Mouse (Mus musculus): ENCODE data around the gene Pald1. TPM values are rescaled to one million over a fixed set of nuclear protein-coding genes. Genes with fewer than 3 reads are reported as not detected.

The Pald1 gene
- polyA plus RNA-seq, 1 experiment from 2014 or later: 5.7 TPM

DNA sequence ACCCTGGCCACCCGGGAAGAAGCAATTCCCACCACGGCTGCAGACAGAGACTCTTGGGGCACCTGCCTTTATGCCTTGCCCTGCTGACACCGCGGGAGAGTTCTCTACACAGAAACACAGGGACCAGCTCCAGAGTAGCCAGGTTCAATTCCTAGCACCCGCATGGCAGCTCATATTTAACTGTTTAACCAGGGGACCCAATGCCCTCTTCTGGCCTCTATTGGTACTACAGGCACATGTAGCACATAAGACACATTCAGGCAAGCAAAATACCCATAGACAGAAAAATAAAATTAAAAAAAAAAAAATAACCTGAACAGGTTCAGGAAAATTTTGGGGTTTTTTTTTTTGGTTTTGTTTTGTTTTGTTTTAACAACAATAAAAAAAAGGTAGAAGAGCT is 27.2 kb downstream of the Pald1 start:
- DNase-seq (ENCODE audit: low spot score) (no peak), ATAC-seq (ENCODE audit: low FRiP score, low TSS enrichment) (no peak)
- TF ChIP-seq CTCF (IDR thresholded peaks at IDR 0.05; ENCODE audit: low read depth) (peak; percentile 55), EP300 (optimal IDR thresholded peaks at IDR 0.05) (no peak)

GRCm38 (mm10) chr10:61355611-61356010 is 27.7 kb downstream of the Pald1 start:
- H3K9me3 ChIP-seq (ENCODE audit: control insufficient read depth, low read length): no peaks in the 10 kb centered on the region
- no peaks in the 10 kb centered on the region for H3K27me3 ChIP-seq (ENCODE audit: control insufficient read depth, insufficient read depth, low read length)
- H3K4me2 ChIP-seq (replicated peaks; ENCODE audit: low read depth): no peak overlapping the region
- WGBS: 96% methylated on average over 13 of the region's 13 CpGs
- H3K4me3 ChIP-seq (ENCODE audit: low read depth, low read length): no peak overlapping the region
- no peak overlapping the region for H3K27ac ChIP-seq (replicated peaks)
- H3K4me1 ChIP-seq (replicated peaks; ENCODE audit: control insufficient read depth, insufficient read depth): no peaks in the 10 kb centered on the region
- DNase-seq (ENCODE audit: low spot score) (no peak), ATAC-seq (ENCODE audit: low FRiP score, low TSS enrichment) (no peak)
- no peak overlapping the region for H3K9ac ChIP-seq (ENCODE audit: low read length)
- TF ChIP-seq CTCF (IDR thresholded peaks at IDR 0.05; ENCODE audit: low read depth) (no peak), EP300 (optimal IDR thresholded peaks at IDR 0.05) (no peak)
- H3K36me3 ChIP-seq (ENCODE audit: control insufficient read depth, insufficient read depth, low read length): no peaks in the 10 kb centered on the region; the same call in 1 of the 2 replicates

More for the DNA sequence above, 27.2 kb downstream of the Pald1 start:
- 95% methylated on average over 5 of the region's 5 CpGs for WGBS
- no peaks in the 10 kb centered on the region for H3K4me1 ChIP-seq (replicated peaks; ENCODE audit: control insufficient read depth, insufficient read depth)
- H3K36me3 ChIP-seq (ENCODE audit: control insufficient read depth, insufficient read depth, low read length): no peaks in the 10 kb centered on the region; the same call in 1 of the 2 replicates
- no peak overlapping the region for H3K4me3 ChIP-seq (ENCODE audit: low read depth, low read length)
- no peaks in the 10 kb centered on the region for H3K27me3 ChIP-seq (ENCODE audit: control insufficient read depth, insufficient read depth, low read length)
- no peaks in the 10 kb centered on the region for H3K9me3 ChIP-seq (ENCODE audit: control insufficient read depth, low read length)
- no peak overlapping the region for H3K9ac ChIP-seq (ENCODE audit: low read length)
- H3K4me2 ChIP-seq (replicated peaks; ENCODE audit: low read depth): no peak overlapping the region
- no peak overlapping the region for H3K27ac ChIP-seq (replicated peaks)

- no peaks in the 10 kb centered on the region for H3K9me3 ChIP-seq (ENCODE audit: control insufficient read depth, low read length)
- H3K4me2 ChIP-seq (replicated peaks; ENCODE audit: low read depth): no peak overlapping the region
- no peak overlapping the region for H3K27ac ChIP-seq (replicated peaks)
- ATAC-seq (ENCODE audit: low FRiP score, low TSS enrichment): no peak
- DNase-seq (ENCODE audit: low spot score): no peak
- TF ChIP-seq EP300 (optimal IDR thresholded peaks at IDR 0.05) (no peak), CTCF (IDR thresholded peaks at IDR 0.05; ENCODE audit: low read depth) (no peak)
- H3K27me3 ChIP-seq (ENCODE audit: control insufficient read depth, insufficient read depth, low read length): no peaks in the 10 kb centered on the region
- 67% methylated on average over 4 of the region's 4 CpGs for WGBS
- H3K9ac ChIP-seq (ENCODE audit: low read length): no peak overlapping the region
- no peaks in the 10 kb centered on the region for H3K4me1 ChIP-seq (replicated peaks; ENCODE audit: control insufficient read depth, insufficient read depth)
- no peaks in the 10 kb centered on the region; the same call in 1 of the 2 replicates for H3K36me3 ChIP-seq (ENCODE audit: control insufficient read depth, insufficient read depth, low read length)
- no peak overlapping the region for H3K4me3 ChIP-seq (ENCODE audit: low read depth, low read length)
Observed at GRCm38 (mm10) chr10:61351216-61351615, 32.1 kb downstream of the Pald1 start.

DNA sequence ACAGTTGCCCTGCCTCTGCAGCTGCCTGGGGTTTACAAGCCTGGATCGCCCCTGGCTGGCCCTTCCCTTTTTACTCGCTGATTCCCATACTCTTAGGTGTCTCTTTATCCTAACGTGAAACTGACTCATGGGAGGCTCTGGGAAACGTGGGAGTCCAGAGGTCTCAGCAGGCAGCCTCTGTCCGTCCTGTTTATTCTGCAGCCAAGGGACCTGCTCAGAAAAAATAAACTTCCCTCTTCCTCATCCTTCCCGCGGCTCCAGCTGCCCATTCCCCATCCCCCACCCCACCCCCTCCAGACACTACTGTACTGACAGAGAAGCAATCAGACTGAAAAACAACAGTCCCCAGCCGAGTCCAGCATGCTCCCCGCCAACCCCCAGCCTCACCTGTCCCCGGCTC is 37.0 kb downstream of the Pald1 start:
- Histone ChIP-seq H3K4me2 (replicated peaks; ENCODE audit: low read depth) (no peak overlapping the region), H3K4me3 (ENCODE audit: low read depth, low read length) (no peak overlapping the region), H3K9ac (ENCODE audit: low read length) (peak overlapping the region; percentile 4; the same call in 1 of the 2 replicates), H3K36me3 (ENCODE audit: control insufficient read depth, insufficient read depth, low read length) (no peaks in the 10 kb centered on the region; the same call in 1 of the 2 replicates), H3K27ac (replicated peaks) (no peak overlapping the region), H3K4me1 (replicated peaks; ENCODE audit: control insufficient read depth, insufficient read depth) (no peaks in the 10 kb centered on the region), H3K27me3 (ENCODE audit: control insufficient read depth, insufficient read depth, low read length) (no peaks in the 10 kb centered on the region), H3K9me3 (ENCODE audit: control insufficient read depth, low read length) (no peaks in the 10 kb centered on the region)
- 18% methylated on average over 10 of the region's 10 CpGs for WGBS
- no peak for ATAC-seq (ENCODE audit: low FRiP score, low TSS enrichment)
- no peak for TF ChIP-seq CTCF (IDR thresholded peaks at IDR 0.05; ENCODE audit: low read depth)
- no peak for DNase-seq (ENCODE audit: low spot score)

DNA sequence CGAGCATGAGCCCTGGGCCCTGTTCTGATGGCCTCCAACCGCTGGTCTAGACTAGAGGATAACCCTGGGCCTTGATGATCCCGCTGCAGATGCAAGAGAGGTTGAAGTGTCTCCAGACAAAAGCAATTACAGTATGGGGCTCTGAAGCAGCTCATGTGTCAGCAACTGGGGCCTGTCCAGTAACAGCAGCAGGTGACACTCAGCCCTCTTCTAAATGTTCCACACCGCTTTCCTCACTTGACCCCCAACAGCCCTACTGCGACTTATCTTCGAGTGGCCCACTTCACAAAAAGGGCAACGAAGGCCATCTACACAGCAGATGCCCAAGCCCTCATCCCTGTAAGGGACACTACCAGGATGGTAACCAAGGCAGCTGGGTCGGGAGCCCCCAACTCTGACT is 38.2 kb downstream of the Pald1 start:
- no peak overlapping the region for H3K4me2 ChIP-seq (replicated peaks; ENCODE audit: low read depth)
- no peaks in the 10 kb centered on the region for H3K9me3 ChIP-seq (ENCODE audit: control insufficient read depth, low read length)
- TF ChIP-seq CTCF (IDR thresholded peaks at IDR 0.05; ENCODE audit: low read depth) (no peak), EP300 (optimal IDR thresholded peaks at IDR 0.05) (no peak)
- no peak overlapping the region for H3K9ac ChIP-seq (ENCODE audit: low read length)
- H3K36me3 ChIP-seq (ENCODE audit: control insufficient read depth, insufficient read depth, low read length): no peaks in the 10 kb centered on the region; the same call in 1 of the 2 replicates
- DNase-seq (ENCODE audit: low spot score) (no peak), ATAC-seq (ENCODE audit: low FRiP score, low TSS enrichment) (no peak)
- WGBS: 84% methylated on average over 8 of the region's 8 CpGs
- H3K27ac ChIP-seq (replicated peaks): no peak overlapping the region
- no peaks in the 10 kb centered on the region for H3K4me1 ChIP-seq (replicated peaks; ENCODE audit: control insufficient read depth, insufficient read depth)
- no peaks in the 10 kb centered on the region for H3K27me3 ChIP-seq (ENCODE audit: control insufficient read depth, insufficient read depth, low read length)
- no peak overlapping the region for H3K4me3 ChIP-seq (ENCODE audit: low read depth, low read length)

- TF ChIP-seq CTCF (IDR thresholded peaks at IDR 0.05; ENCODE audit: low read depth) (peak; percentile 88), EP300 (optimal IDR thresholded peaks at IDR 0.05) (no peak)
- no peak overlapping the region for H3K4me2 ChIP-seq (replicated peaks; ENCODE audit: low read depth)
- DNase-seq (ENCODE audit: low spot score): peak; percentile 75
- 0 out of 2 replicates have a peak, but pooled peaks have one; percentile 25 for ATAC-seq (ENCODE audit: low FRiP score, low TSS enrichment)
- H3K9ac ChIP-seq (ENCODE audit: low read length): no peak overlapping the region
- H3K9me3 ChIP-seq (ENCODE audit: control insufficient read depth, low read length): no peaks in the 10 kb centered on the region
- H3K27ac ChIP-seq (replicated peaks): no peak overlapping the region
- WGBS: 63% methylated on average over 8 of the region's 8 CpGs
- H3K4me1 ChIP-seq (replicated peaks; ENCODE audit: control insufficient read depth, insufficient read depth): no peaks in the 10 kb centered on the region
- H3K27me3 ChIP-seq (ENCODE audit: control insufficient read depth, insufficient read depth, low read length): no peaks in the 10 kb centered on the region
- no peak overlapping the region for H3K4me3 ChIP-seq (ENCODE audit: low read depth, low read length)
- no peaks in the 10 kb centered on the region; the same call in 1 of the 2 replicates for H3K36me3 ChIP-seq (ENCODE audit: control insufficient read depth, insufficient read depth, low read length)
Observed at GRCm38 (mm10) chr10:61343950-61344349, 39.4 kb downstream of the Pald1 start.

Measured in stomach, postnatal 0 days (tissue).